Mouse (Mus musculus): ENCODE results near the gene Atg101.

- TF ChIP-seq CHD2 (IDR thresholded peaks at IDR 0.05; ENCODE audit: low read depth, low read length) (no peak), ZNF384 (IDR thresholded peaks at IDR 0.05; ENCODE audit: low read depth, low read length) (no peak)
Measured at GRCm38 (mm10) chr15:101317814-101318500, 33.9 kb downstream of the Atg101 start.
